Mouse (Mus musculus): ENCODE data around the gene Cryga.

GRCm38 (mm10) chr1:65073589-65073988 lies 29.6 kb downstream of the Cryga start, which contains the start of gene Crygc:
- TF ChIP-seq CTCF (IDR thresholded peaks at IDR 0.05; ENCODE audit: low read depth): no peak
- no peak for TF ChIP-seq EP300 (IDR thresholded peaks at IDR 0.05; ENCODE audit: low read depth)
